Mouse (Mus musculus) urinary bladder, postnatal 36 days (tissue): ENCODE results near the gene Caskin1.

Experiments
- DNase-seq, 2 experiments: peaks; one replicate each; pipeline ENCODE4 v3.0.0; 2022; ENCODE audit warnings: low spot score in 2 of 2, mixed read lengths in 1 of 2

Gene Caskin1

GRCm38 (mm10) chr17:24494627-24495335 lies 6.4 kb downstream of the Caskin1 start:
- no peak for DNase-seq

GRCm38 (mm10) chr17:24495443-24495842 lies 7.0 kb downstream of the Caskin1 start:
- no peak for DNase-seq

- no peak for DNase-seq
These were observed 7.6 kb downstream of the Caskin1 start for GRCm38 (mm10) chr17:24496026-24496425.

GRCm38 (mm10) chr17:24502208-24502607 lies 13.8 kb downstream of the Caskin1 start:
- DNase-seq, result no peak

GRCm38 (mm10) chr17:24504085-24504484 lies 15.7 kb downstream of the Caskin1 start:
- no peak for DNase-seq

GRCm38 (mm10) chr17:24505286-24505955 lies 17.0 kb downstream of the Caskin1 start:
- DNase-seq, result no peak

GRCm38 (mm10) chr17:24506332-24507070 lies 18.1 kb downstream of the Caskin1 start:
- no peak for DNase-seq

- no peak for DNase-seq
These were observed 18.8 kb downstream of the Caskin1 start for GRCm38 (mm10) chr17:24507129-24507664.

- no peak for DNase-seq
These were observed 19.5 kb downstream of the Caskin1 start for GRCm38 (mm10) chr17:24507806-24508460.

- DNase-seq, result peak; percentile 37 to 46
These were observed 25.2 kb downstream of the Caskin1 start for GRCm38 (mm10) chr17:24513609-24514008.

- no peak for DNase-seq
These were observed 26.2 kb downstream of the Caskin1 start for GRCm38 (mm10) chr17:24514270-24515257.

GRCm38 (mm10) chr17:24520450-24520849 lies 32.0 kb downstream of the Caskin1 start:
- DNase-seq, result no peak

- DNase-seq, result no peak
These were observed 36.3 kb downstream of the Caskin1 start for GRCm38 (mm10) chr17:24524734-24525133.

GRCm38 (mm10) chr17:24527315-24527714 lies 38.9 kb downstream of the Caskin1 start:
- DNase-seq, result no peak

- DNase-seq, result peak; percentile 85 to 91
These were observed 39.5 kb downstream of the Caskin1 start, which contains the start of gene Traf7 for GRCm38 (mm10) chr17:24527723-24528559. Gene Traf7 (minus strand): TSS chr17:24527938.

GRCm38 (mm10) chr17:24528560-24528918 lies 40.1 kb downstream of the Caskin1 start:
- DNase-seq, result no peak

GRCm38 (mm10) chr17:24529007-24529451 lies 40.6 kb downstream of the Caskin1 start:
- peak in 1 of 2 experiments; percentile 42 for DNase-seq

- no peak for DNase-seq
These were observed 41.5 kb downstream of the Caskin1 start for GRCm38 (mm10) chr17:24529883-24530282.

GRCm38 (mm10) chr17:24530361-24531050 lies 42.1 kb downstream of the Caskin1 start:
- no peak for DNase-seq
